Mouse (Mus musculus): ENCODE data around the gene Eno3.

DNA sequence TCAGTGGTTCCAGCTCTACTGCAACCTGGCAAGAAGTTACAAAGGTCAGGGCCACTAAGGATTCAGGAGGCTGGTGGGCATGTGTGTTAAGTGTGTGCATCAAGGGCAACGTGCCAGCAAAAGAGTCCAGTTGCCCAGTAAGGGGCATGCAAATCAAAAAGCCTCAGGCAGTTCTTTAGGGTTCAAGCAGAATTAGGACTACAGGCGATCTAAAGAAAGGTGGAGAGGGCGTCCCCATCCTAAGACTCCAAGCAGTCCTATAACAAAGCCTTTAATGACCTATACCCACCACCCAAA is 10.8 kb upstream of the Eno3 start:
- TF ChIP-seq CTCF (IDR thresholded peaks at IDR 0.05; ENCODE audit: borderline replicate concordance, insufficient read depth, low read length) (no peak), POLR2A (IDR thresholded peaks at IDR 0.05; ENCODE audit: low read depth, low read length) (no peak)
